Mouse (Mus musculus) midbrain, embryonic 14.5 days (tissue): ENCODE measurements around the gene Slc22a1. TPM values are rescaled to one million over a fixed set of nuclear protein-coding genes. Genes with fewer than 3 reads are reported as not detected.

Source experiments
- polyA plus RNA-seq: library from polyadenylated mRNA; unstranded; fragments of >200 nt; fragmentation: Nextera tagmentation; extraction: Ambion mirVana; gene quantifications from 2 replicates; pipeline ENCODE4 v1.2.1, GENCODE M21; 2014

The Slc22a1 gene
- polyA plus RNA-seq, 1 experiment from 2014 or later = not detected

Other genes starting within 250 kb of the Slc22a1 start
- gene Slc22a3, start 168.1 kb downstream of the Slc22a1 start, polyA plus RNA-seq = 0.74 TPM in 2 replicates
- gene Slc22a2, start 91.7 kb downstream of the Slc22a1 start, polyA plus RNA-seq = 1.2 TPM in 1 of 2 replicates, not detected in the other
- gene Igf2r, start 93.8 kb upstream of the Slc22a1 start, polyA plus RNA-seq = 9.2 and 13.4 TPM in 2 replicates
- gene Mas1, start 192.3 kb upstream of the Slc22a1 start, polyA plus RNA-seq = 0.12 TPM in 1 of 2 replicates, not detected in the other
- gene Mrgprh, start 200.2 kb upstream of the Slc22a1 start, polyA plus RNA-seq = not detected in 2 replicates
- 3.1 and 3.7 TPM in 2 replicates for gene Pnldc1, start 234.4 kb upstream of the Slc22a1 start, polyA plus RNA-seq
- gene Tcp1, start 239.9 kb upstream of the Slc22a1 start, polyA plus RNA-seq = 356 and 462 TPM in 2 replicates
- 117 and 127 TPM in 2 replicates for gene Mrpl18, start 240.5 kb upstream of the Slc22a1 start, polyA plus RNA-seq